Mouse (Mus musculus) lung, adult 2 months (tissue): ENCODE measurements around the gene Zdhhc5.

Experiments used
- CTCF ChIP-seq: fragments of 200-500 bp; IDR thresholded peaks from 2 replicates; pipeline ENCODE4 v1.5.1; 2011; ENCODE audit warnings: mild to moderate bottlenecking, low read length, control low read depth; ENCODE audit not compliant: insufficient read depth
- POLR2A ChIP-seq: fragments of 200-500 bp; IDR thresholded peaks from 2 replicates; pipeline ENCODE4 v1.6.1; 2011; ENCODE audit warnings: low read depth, mild to moderate bottlenecking, control low read depth, low read length, borderline replicate concordance; ENCODE audit errors: extremely low read depth

- no peak for TF ChIP-seq CTCF
- TF ChIP-seq POLR2A, result no peak
Measured at GRCm38 (mm10) chr2:84690050-84690449, 24.9 kb downstream of the Zdhhc5 start.
